Mouse (Mus musculus) brain, adult 2 months (tissue): ENCODE measurements around the gene Sh3pxd2b.

Experiments used
- DNase-seq: peaks from one replicate; pipeline ENCODE4 v3.0.0; 2011; ENCODE audit warnings: low read depth, low spot score

Sh3pxd2b gene

GRCm38 (mm10) chr11:32425043-32425658, 77.5 kb downstream of the Sh3pxd2b start:
- DNase-seq = no peak

DNA sequence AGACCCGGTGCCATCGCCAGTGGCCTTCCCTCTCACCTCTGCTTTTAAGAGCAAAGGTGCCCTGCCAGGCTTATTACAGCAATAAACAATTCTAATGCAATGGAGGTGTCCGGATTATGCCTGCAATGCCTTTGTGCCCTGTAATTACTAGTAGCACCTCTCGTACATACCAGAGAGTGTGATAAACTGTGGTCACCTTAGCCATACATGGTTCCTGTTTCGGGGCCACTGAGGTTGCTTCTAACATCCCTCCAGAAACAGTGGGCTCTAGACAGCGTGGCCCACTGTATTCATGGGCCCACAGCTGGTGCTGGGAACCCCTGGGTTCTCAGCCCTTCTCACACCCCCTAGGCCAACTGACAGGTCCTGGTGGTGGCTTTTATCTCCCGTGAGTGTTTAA, 79.9 kb downstream of the Sh3pxd2b start:
- DNase-seq = no peak

DNA sequence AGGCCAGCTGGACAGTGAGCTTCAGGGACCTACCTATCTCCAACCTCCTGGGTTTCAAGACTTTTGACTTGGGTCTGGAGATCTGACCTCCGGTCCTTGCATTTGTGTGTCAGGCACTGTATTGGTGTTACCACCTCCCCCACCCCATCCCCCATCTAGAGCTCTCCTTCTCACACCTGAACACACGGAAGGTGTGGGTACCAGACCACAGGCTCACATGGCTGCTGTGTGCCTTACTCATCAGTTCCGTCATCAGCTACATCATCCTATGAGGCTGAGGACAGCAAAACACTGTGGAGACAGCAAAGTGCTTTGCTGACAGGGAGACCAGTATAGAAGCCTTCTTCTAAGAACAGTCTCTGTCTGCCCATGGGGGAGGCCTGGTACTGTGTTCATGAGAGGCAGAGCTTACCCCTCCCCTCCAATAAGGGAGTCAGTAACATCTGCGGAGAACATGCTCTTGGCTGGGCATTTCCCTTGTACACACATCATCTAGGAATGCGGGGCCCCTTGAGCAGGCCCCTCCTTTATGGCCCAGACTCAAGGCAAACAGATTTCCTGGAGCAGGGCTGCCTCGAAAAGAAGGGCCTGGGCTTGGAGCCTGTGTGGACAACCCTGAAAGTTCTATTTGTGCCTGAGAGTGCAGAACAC, 87.9 kb downstream of the Sh3pxd2b start:
- DNase-seq = no peak

GRCm38 (mm10) chr11:32442576-32442975, 95.0 kb downstream of the Sh3pxd2b start:
- DNase-seq = peak; percentile 39

GRCm38 (mm10) chr11:32444266-32444665, 96.6 kb downstream of the Sh3pxd2b start:
- DNase-seq = no peak

DNA sequence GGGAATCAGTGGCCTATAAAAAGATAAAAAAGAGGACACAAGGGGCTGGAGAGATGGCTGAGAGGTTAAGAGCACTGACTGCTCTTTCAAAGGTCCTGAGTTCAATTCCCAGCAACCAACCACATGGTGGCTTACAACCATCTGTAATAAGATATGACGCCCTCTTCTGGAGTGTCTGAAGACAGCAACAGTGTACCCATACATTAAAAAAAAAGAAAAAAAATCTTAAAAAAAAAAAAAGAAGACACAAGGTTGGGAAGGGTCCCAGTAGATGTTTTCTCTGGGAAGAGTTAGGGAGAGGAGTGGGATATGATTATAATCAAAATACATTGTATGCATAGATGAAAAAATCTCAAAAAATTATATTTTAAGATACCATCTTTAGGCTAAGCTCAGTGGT, 97.5 kb downstream of the Sh3pxd2b start:
- DNase-seq = no peak

DNA sequence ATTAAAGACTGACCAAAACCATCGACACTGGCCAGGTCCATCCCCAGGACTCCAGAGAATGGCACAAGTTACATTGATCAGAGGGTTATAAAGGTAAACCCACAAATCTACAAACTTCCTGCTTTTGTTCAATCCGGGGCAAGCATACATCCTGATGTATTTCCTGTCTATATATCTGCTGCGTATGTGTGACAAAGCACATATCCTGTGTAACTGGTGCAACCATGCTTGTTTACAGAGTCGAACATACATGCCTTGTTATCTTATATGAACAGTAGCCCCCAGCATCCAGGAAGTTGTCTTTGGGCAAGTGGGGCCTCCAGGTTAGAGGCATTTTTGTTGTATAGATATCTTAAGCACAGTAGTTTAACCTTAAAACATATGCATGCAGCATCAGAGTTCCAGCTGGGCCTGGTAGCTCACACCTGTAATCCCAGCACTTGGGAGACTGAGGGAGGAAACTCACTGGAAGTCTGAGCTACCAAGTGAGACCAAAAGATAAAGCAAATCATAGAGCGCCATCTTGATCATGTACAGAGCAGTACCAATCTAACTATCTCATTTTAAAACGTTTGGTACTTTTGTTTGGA, 98.1 kb downstream of the Sh3pxd2b start:
- DNase-seq = no peak

- DNase-seq = peak; percentile 86
These were observed 102.6 kb downstream of the Sh3pxd2b start for GRCm38 (mm10) chr11:32450216-32450615.

- peak; percentile 53 for DNase-seq
These were observed 103.7 kb downstream of the Sh3pxd2b start for GRCm38 (mm10) chr11:32451306-32451705.

GRCm38 (mm10) chr11:32452745-32453144, 105.1 kb downstream of the Sh3pxd2b start:
- no peak for DNase-seq

DNA sequence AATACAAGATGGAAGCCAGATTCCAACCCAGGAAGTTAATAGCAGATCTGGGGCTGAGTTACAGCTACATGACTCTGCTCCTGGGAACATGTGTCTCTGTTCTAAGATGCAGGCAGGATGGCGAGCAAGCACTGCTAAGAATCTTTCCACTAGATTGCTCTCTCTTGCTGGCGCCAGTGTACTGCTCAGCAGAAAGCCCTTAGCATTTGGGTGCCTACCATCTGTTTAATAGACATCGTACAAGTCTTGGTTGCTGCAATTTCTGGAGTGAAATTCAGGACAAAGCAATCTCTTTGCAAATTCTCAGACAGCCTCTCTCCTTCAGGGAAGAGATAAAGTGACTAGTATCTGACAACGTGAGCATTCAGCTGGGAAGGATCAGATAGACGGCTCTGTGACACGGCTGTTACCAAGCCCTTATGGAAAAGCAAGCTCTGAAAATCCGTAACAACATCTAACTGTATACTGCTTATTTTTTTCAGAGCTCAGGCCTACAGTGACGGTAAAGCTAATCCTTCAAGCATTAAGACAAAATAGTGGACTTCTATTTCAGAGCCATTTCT, 105.8 kb downstream of the Sh3pxd2b start:
- DNase-seq = peak; percentile 76

- DNase-seq = no peak
These were observed 106.7 kb downstream of the Sh3pxd2b start for GRCm38 (mm10) chr11:32454231-32454799.

DNA sequence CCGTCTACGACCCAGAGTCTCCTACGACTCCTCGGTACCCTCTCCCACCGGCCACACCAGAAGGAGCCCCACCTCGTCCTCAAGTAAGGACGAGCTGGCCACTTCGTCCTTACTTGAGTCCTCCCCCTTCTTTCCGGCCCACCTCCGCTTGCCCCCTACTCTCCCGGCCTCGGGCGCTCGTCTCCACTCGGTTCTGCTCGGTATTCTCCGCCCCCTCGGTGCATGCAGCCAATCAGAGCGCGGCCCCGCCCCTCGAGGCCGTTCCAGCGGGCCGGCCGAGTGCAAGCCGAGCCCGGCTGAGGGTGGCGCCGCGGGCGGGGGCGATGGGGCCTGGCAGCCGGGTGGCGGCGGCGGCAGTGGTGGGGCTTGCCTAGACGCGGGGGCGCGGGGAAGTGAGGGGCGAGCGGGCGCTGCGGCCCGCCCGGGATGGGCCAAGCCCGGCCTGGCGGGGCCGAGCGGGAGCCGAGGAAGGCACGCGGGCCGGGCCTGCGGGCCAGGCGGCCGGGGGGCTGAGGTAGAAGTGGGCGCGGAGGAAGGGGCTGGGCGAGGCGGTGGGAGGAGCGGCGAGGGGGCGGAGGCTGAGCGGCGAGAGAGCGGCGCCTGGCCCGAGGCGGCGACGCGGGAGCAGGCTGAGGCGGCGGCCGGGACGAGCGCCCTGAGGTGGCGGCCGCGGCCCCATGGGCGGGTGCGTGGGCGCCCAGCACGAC, 107.3 kb downstream of the Sh3pxd2b start, which contains the start of gene Ubtd2:
Gene Ubtd2, plus strand, starts transcription at position 571 of the 707 bp plus-strand sequence.
- peak; percentile 97 for DNase-seq

- peak; percentile 26 for DNase-seq
These were observed 108.0 kb downstream of the Sh3pxd2b start for GRCm38 (mm10) chr11:32455507-32456141.

DNA sequence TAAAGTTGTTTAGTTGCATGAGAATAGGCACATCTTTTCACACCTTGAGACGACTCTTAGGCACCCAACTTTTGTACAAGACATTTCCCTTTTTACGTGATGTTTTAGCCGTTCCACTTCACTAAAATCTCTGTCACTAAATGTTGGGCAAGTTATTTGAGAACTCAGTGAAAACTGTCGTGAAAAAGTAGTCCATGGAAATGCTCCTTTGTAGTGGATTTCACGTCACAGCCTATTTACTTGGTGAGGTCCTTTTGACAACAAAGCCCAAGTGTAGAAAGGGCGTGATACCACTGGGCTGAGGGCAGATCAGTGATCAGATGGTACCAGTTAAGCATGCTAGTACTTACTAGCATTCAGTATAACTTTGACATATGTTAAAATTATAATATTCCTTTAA, 108.7 kb downstream of the Sh3pxd2b start:
- DNase-seq = no peak

DNA sequence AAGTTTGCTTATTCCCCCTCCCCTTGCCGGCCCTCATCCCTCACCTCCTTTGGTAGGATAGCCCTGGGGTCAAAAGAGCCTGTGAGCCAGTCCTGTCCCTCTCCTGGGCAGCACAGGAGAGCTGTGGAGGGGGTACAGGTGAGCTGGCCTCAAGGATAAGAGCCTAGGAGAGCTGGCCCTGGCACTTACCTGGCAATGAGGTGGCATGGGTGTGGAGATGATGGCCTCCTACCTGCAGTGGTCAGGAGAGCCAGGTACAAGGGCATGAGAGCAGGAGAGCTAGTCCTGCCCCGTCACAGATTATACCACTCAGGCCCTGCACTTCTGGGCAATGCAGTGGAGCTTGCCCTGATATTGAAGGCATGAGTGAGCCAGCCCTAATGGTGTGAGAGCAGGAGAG, 116.7 kb downstream of the Sh3pxd2b start:
- DNase-seq = no peak

- peak; percentile 58 for DNase-seq
These were observed 124.3 kb downstream of the Sh3pxd2b start for GRCm38 (mm10) chr11:32471925-32472324.

DNA sequence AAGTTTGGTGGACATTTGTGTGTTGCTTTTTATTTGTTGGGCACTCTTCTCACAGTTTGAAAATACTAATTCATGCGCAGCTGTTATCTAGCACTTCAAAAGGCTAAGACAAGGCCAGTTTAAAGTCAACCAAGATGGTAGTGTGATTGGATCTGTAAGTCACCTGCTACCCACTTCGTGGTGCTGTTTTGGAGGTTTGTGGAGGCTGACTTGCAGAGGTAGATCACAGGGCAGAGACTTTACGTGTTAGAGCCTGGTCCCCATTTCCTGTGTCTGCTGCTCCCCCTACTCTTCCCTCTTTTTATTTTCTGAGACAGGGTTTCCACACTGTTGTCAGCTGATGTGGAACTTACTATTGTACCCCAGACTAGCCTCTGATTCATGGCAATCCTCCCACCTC, 127.1 kb downstream of the Sh3pxd2b start:
- no peak for DNase-seq

- DNase-seq = no peak
These were observed 128.0 kb downstream of the Sh3pxd2b start for GRCm38 (mm10) chr11:32475487-32476236.
